Mouse (Mus musculus) ES-Bruce4 (cell line): ENCODE measurements around the gene Hhip. TPM values are rescaled to one million over a fixed set of nuclear protein-coding genes. Genes with fewer than 3 reads are reported as not detected.
"Not testable (repeated sequence)": the region's sequence is repeated elsewhere in the genome, so short reads cannot be mapped to it uniquely, and the experiment has no call there.

Experiments used
- H3K27ac ChIP-seq: 2 replicates; pipeline ENCODE4 v1.5.1; 2012; ENCODE audit warnings: low read length, inconsistent platforms; ENCODE audit not compliant: insufficient read depth
- H3K27me3 ChIP-seq: 2 replicates; pipeline ENCODE4 v1.6.1; 2012; ENCODE audit warnings: mild to moderate bottlenecking, low read length, inconsistent platforms; ENCODE audit not compliant: control insufficient read depth, poor library complexity, insufficient read depth, severe bottlenecking
- H3K36me3 ChIP-seq: 2 replicates; pipeline ENCODE4 v1.6.1; 2012; ENCODE audit warnings: inconsistent platforms, mild to moderate bottlenecking, low read length, moderate library complexity; ENCODE audit not compliant: control insufficient read depth, poor library complexity, insufficient read depth, severe bottlenecking
- H3K4me1 ChIP-seq: one replicate; pipeline ENCODE4 v1.8.1; 2011; ENCODE audit warnings: low read length; ENCODE audit not compliant: control insufficient read depth, insufficient read depth
- H3K4me3 ChIP-seq: 2 replicates; pipeline ENCODE4 v1.5.1; 2011; ENCODE audit warnings: low read depth, mild to moderate bottlenecking, low read length
- H3K9ac ChIP-seq: 2 replicates; pipeline ENCODE4 v1.6.1; 2012; ENCODE audit warnings: low read depth, mild to moderate bottlenecking, inconsistent platforms; ENCODE audit not compliant: poor library complexity, severe bottlenecking
- H3K9me3 ChIP-seq: replicated peaks from 2 replicates; pipeline ENCODE4 v1.6.1; 2012; ENCODE audit warnings: mild to moderate bottlenecking, low read length, inconsistent platforms; ENCODE audit not compliant: control insufficient read depth, poor library complexity, insufficient read depth, severe bottlenecking
- CTCF ChIP-seq: IDR thresholded peaks from one replicate; pipeline ENCODE4 v1.8.1; 2011; ENCODE audit warnings: low read depth, low read length
- EP300 ChIP-seq: IDR thresholded peaks from 2 replicates; pipeline ENCODE4 v1.6.1; 2011; ENCODE audit warnings: low read depth, low read length; ENCODE audit not compliant: insufficient read depth
- POLR2A ChIP-seq: IDR thresholded peaks from one replicate; pipeline ENCODE4 v1.8.1; 2011; ENCODE audit warnings: low read length; ENCODE audit not compliant: insufficient read depth
- polyA plus RNA-seq: library from polyadenylated mRNA; stranded (reverse); fragments of >200 nt; gene quantifications from 2 replicates; pipeline ENCODE4 v1.2.4, GENCODE M21; 2011; ENCODE audit warnings: low read depth; ENCODE audit not compliant: missing spikeins, insufficient read depth, insufficient read length

Hhip gene
- polyA plus RNA-seq, 1 experiment = 0.52 TPM

DNA sequence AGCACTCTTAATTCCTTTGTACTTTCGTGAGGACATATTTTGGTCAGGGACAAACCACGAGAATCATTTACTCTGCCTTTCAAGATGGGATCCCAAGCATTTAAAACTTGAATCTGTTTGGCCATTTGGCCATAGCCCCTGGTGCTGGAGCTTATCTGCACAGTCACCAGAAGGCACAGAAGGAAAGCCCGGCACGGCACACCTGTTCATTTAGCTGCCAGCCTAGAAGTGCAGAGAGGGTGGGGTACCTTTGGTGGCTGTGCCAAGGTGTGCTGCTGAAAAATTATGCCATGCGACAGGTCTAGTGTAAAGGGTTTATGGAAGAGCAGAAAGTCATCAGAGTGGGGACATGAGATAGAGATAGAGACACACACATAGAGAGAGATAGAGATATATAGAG is 53.4 kb downstream of the Hhip start:
- TF ChIP-seq CTCF = no peak
- TF ChIP-seq EP300 = no peak
- no peak for TF ChIP-seq POLR2A
- Histone ChIP-seq H3K9ac (no peak overlapping the region), H3K27me3 (no peaks in the 10 kb centered on the region), H3K4me1 (no peaks in the 10 kb centered on the region), H3K27ac (no peak overlapping the region), H3K9me3 (no peaks in the 10 kb centered on the region), H3K4me3 (no peak overlapping the region), H3K36me3 (no peaks in the 10 kb centered on the region)

DNA sequence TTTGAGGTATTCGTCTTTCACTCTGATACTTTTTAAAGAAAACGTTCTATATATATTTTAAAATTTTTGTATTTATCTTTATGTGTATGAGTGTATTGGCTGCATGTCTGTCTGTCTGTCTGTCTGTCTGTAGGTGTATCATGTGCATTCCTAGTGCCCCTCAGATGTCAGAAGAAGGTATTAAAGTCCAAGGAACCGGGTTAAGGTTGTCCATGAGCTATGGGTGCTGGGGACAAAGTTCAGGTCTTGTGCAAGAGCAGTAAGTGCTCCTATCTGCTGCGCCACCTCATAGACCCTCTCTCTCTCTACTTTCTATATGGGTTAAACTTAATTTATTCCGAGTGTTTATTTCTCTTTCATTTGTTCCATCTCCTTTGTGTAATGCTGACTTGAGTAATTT is 55.5 kb downstream of the Hhip start:
- Histone ChIP-seq H3K36me3 (no peaks in the 10 kb centered on the region), H3K9me3 (no peaks in the 10 kb centered on the region), H3K27me3 (no peaks in the 10 kb centered on the region), H3K4me1 (no peaks in the 10 kb centered on the region), H3K4me3 (no peak overlapping the region), H3K9ac (no peak overlapping the region), H3K27ac (no peak overlapping the region)
- TF ChIP-seq CTCF = no peak
- no peak for TF ChIP-seq EP300
- TF ChIP-seq POLR2A = no peak

DNA sequence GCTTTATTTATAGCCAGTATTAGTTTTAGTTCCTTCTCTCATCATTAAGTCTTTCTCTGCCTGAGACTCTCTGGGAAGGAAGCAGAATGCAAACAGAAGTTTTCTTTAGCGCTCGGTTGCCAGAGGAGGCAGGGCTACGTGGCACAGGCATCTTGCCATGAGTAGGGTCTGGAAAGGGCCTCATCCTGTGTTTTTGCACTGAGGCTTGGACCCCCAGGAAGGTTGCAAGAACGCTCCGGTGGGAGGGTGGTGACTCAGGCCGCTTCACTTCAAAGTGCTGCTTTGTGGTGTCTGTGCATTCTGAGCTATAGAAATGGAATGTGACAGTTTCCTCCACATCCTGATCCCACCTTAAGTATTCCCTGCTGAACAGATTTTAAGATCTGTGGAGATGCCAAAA is 62.7 kb downstream of the Hhip start:
- Histone ChIP-seq H3K4me3 (no peak overlapping the region), H3K27ac (no peak overlapping the region), H3K9ac (no peak overlapping the region), H3K4me1 (no peaks in the 10 kb centered on the region), H3K9me3 (no peaks in the 10 kb centered on the region), H3K36me3 (no peaks in the 10 kb centered on the region), H3K27me3 (peaks cover 3% of the 10 kb centered on the region; the same call in 1 of the 2 replicates)
- TF ChIP-seq CTCF (no peak), POLR2A (no peak), EP300 (no peak)

DNA sequence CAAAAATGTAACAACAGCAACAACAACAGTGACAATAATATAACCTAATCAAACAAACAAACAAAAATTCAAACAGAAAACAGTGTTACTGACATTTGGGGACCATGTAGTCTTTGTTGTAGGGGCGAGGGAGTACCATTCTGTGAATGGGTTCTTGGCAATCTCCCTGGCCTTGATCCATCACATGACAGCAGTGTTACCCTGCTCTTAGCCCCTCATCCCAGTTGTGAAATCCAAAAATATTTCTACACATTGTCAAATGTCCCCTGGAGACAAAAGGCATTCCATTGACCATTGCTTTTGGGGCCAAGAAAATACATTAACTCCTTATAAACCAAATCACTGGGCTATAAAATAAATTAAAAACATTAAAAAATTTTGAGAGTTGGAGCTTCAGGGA is 64.3 kb downstream of the Hhip start:
- Histone ChIP-seq H3K9ac (no peak overlapping the region), H3K36me3 (no peaks in the 10 kb centered on the region), H3K27me3 (peaks cover 3% of the 10 kb centered on the region; the same call in 1 of the 2 replicates), H3K4me1 (no peaks in the 10 kb centered on the region), H3K27ac (no peak overlapping the region), H3K9me3 (no peaks in the 10 kb centered on the region), H3K4me3 (no peak overlapping the region)
- TF ChIP-seq POLR2A = no peak
- TF ChIP-seq EP300 = no peak
- TF ChIP-seq CTCF = no peak

DNA sequence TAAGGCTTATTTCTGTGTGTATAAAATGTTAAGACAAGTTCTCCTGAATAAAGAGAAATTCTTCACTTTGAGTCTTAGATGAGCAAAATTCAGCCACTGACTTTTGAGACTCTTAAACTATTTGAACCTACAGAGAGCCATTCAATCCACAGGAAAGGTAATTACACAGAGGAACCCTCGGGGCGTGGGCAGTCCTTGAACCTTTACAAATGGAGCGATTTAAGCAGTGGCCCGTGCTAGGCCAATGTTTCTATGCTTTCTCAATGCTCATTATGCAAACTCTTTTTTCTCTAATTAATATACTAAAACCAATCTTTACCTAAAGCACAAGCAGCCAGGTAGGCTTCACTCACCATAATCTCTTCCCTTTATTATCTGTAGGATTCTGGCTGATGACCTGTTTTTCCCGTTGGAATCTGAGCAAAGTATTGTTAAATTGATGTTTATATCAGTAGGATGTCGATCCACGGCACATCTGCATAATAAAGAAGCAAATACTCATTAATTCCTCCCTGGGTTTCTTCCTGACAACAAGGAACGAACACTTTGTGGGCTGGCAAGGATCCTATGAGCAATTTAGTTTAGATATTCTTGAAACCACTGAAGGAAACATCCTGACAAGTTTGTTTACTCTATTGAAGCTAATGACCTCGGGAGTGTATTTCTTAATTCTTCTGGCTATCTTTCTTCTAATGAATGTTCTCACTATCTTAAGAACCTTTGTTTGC is 65.5 kb downstream of the Hhip start:
- no peak overlapping the region for H3K27ac ChIP-seq
- H3K36me3 ChIP-seq = no peaks in the 10 kb centered on the region
- H3K4me1 ChIP-seq = no peaks in the 10 kb centered on the region
- no peaks in the 10 kb centered on the region for H3K9me3 ChIP-seq
- TF ChIP-seq CTCF (no peak), POLR2A (no peak), EP300 (no peak)
- H3K9ac ChIP-seq = no peak overlapping the region
- H3K27me3 ChIP-seq = peaks cover 3% of the 10 kb centered on the region; the same call in 1 of the 2 replicates
- H3K4me3 ChIP-seq = no peak overlapping the region

DNA sequence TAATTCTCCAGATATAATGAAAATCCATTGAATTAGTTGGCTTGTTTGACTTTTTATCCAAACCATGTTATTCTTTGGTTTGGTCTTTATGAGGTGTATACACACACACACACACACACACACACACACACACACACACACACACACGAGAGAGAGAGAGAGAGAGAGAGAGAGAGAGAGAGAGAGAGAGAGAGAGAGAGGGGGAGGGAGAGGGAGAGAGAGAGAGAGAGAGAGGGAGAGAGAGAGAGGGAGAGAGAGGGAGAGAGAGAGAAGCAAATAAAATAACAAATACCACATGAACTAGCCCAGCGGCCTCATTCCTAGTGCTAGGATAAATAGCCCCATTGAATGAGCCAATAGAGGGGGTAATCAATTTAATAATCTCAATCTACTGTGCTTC is 66.4 kb downstream of the Hhip start:
- H3K4me3 ChIP-seq, H3K9ac ChIP-seq, H3K9me3 ChIP-seq, H3K27me3 ChIP-seq, H3K4me1 ChIP-seq, H3K36me3 ChIP-seq, H3K27ac ChIP-seq: not testable (repeated sequence)
